Mouse (Mus musculus) MEL (cell line): ENCODE results near the gene Celf2.

Source experiments
- CTCF ChIP-seq, 3 experiments: IDR thresholded peaks in 2 of 3; conservative IDR thresholded peaks in 1 of 3; 2 replicates each; pipeline ENCODE4 v1.5.1; 2011 to 2012; ENCODE audit warnings: low read length in 3 of 3, low read depth in 2 of 3, mild to moderate bottlenecking in 2 of 3, improper control_type of control experiment in 1 of 3, inconsistent platforms in 1 of 3, mixed read lengths in 1 of 3, moderate library complexity in 1 of 3; ENCODE audit not compliant: control insufficient read depth in 1 of 3, insufficient read depth in 1 of 3, poor library complexity in 1 of 3, severe bottlenecking in 1 of 3
- EP300 ChIP-seq, 2 experiments: IDR thresholded peaks; 2 replicates each; pipeline ENCODE4 v1.6.1; 2011; ENCODE audit warnings: improper control_type of control experiment in 2 of 2, low read length in 2 of 2, low read depth in 1 of 2, mild to moderate bottlenecking in 1 of 2
- GATA1 ChIP-seq: IDR thresholded peaks from 2 replicates; pipeline ENCODE4 v1.6.1; 2011; ENCODE audit warnings: low read depth, low read length, improper control_type of control experiment
- HCFC1 ChIP-seq: IDR thresholded peaks from 2 replicates; pipeline ENCODE4 v1.6.1; 2012; ENCODE audit warnings: low read depth, mild to moderate bottlenecking, inconsistent platforms, low read length, improper control_type of control experiment, moderate library complexity
- NELFE ChIP-seq: IDR thresholded peaks from 2 replicates; pipeline ENCODE4 v1.6.1; 2011; ENCODE audit warnings: low read depth, low read length, improper control_type of control experiment
- POLR2A ChIP-seq, 2 experiments: IDR thresholded peaks; 2 replicates each; pipeline ENCODE4 v1.6.1; 2011 to 2012; ENCODE audit warnings: low read length in 2 of 2, mild to moderate bottlenecking in 2 of 2, control low read depth in 1 of 2, improper control_type of control experiment in 1 of 2, low read depth in 1 of 2, moderate library complexity in 1 of 2; ENCODE audit not compliant: control insufficient read depth in 1 of 2, insufficient read depth in 1 of 2, poor library complexity in 1 of 2
- POLR2AphosphoS2 ChIP-seq: IDR thresholded peaks from 2 replicates; pipeline ENCODE4 v1.6.1; 2011; ENCODE audit warnings: low read length, improper control_type of control experiment
- SMC3 ChIP-seq: IDR thresholded peaks from 2 replicates; pipeline ENCODE4 v1.6.1; 2011; ENCODE audit warnings: low read depth, low read length, improper control_type of control experiment
- TCF12 ChIP-seq: IDR thresholded peaks from 2 replicates; pipeline ENCODE4 v1.6.1; 2014; ENCODE audit warnings: low read depth, mild to moderate bottlenecking, inconsistent platforms, low read length, improper control_type of control experiment, moderate library complexity

DNA sequence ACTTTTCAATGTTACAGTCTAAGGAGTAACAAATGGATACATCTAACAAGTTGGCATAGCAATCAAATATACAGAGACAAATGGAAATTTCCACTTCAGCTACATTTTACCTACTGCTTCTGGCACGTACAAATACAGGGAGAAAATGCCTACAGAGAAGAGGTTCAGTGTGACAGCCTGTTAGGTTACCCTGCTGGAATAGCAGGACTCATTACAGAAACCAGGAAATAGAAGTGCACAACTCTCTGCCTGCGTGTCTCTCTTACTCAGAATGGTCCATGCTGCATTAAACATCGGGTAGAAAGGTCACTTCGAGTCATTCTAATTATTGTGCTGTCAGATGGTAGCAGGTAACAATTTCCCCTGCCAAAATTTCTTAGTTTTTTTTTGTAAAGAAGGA is 141.6 kb downstream of the Celf2 start:
- TF ChIP-seq GATA1 (no peak), POLR2AphosphoS2 (no peak), SMC3 (no peak), TCF12 (no peak), HCFC1 (no peak), CTCF (IDR thresholded peaks at IDR 0.05 in 2 of 3, conservative IDR thresholded peaks at IDR 0.05 in 1 of 3; ENCODE audit: control insufficient read depth in 1 of 3, insufficient read depth in 1 of 3, low read depth in 2 of 3, low read length in 3 of 3, poor library complexity in 1 of 3, severe bottlenecking in 1 of 3) (no peak), EP300 (IDR thresholded peaks at IDR 0.05; ENCODE audit: low read depth in 1 of 2, low read length in 2 of 2) (no peak), POLR2A (IDR thresholded peaks at IDR 0.05; ENCODE audit: control insufficient read depth in 1 of 2, insufficient read depth in 1 of 2, low read depth in 1 of 2, low read length in 2 of 2, poor library complexity in 1 of 2) (no peak), NELFE (no peak)
